Mouse (Mus musculus) bone marrow macrophage, adult 2 months (primary cell): ENCODE data around the gene Dtl.

Source experiments
- CTCF ChIP-seq: IDR thresholded peaks from 2 replicates; pipeline ENCODE4 v1.5.1; 2012; ENCODE audit warnings: low read depth, mild to moderate bottlenecking, low read length, moderate library complexity
- POLR2A ChIP-seq: IDR thresholded peaks from 2 replicates; pipeline ENCODE4 v1.6.1; 2012; ENCODE audit warnings: mild to moderate bottlenecking, low read depth, low read length, borderline replicate concordance

GRCm38 (mm10) chr1:191622801-191623200 lies 47.5 kb upstream of the Dtl start:
- TF ChIP-seq POLR2A (no peak), CTCF (no peak)
